Mouse (Mus musculus): ENCODE results near the gene Lgals3bp. TPM values are rescaled to one million over a fixed set of nuclear protein-coding genes. Genes with fewer than 3 reads are reported as not detected.

Gene Lgals3bp
- total and polyA plus RNA-seq, 3 experiments: 3.0 to 18.3 TPM; not detected in 1

- TF ChIP-seq POLR2AphosphoS5 (IDR thresholded peaks at IDR 0.05; ENCODE audit: borderline replicate concordance, low read depth, low read length) (no peak), USF1 (IDR thresholded peaks at IDR 0.05; ENCODE audit: low read depth, low read length) (peak; percentile 40; the same call in 1 of the 2 replicates), GATA1 (IDR thresholded peaks at IDR 0.05; ENCODE audit: low read depth, low read length) (no peak), UBTF (IDR thresholded peaks at IDR 0.05; ENCODE audit: borderline replicate concordance, insufficient read depth, low read depth, low read length) (no peak), ETS1 (IDR thresholded peaks at IDR 0.05; ENCODE audit: low read depth, low read length) (peak; percentile 23; the same call in 1 of the 2 replicates), ZKSCAN1 (IDR thresholded peaks at IDR 0.05; ENCODE audit: low read depth, low read length) (no peak), RAD21 (IDR thresholded peaks at IDR 0.05; ENCODE audit: low read depth, low read length) (no peak), CHD1 (IDR thresholded peaks at IDR 0.05; ENCODE audit: low read depth, low read length) (no peak), JUND (IDR thresholded peaks at IDR 0.05; ENCODE audit: low read depth, low read length) (no peak), BHLHE40 (IDR thresholded peaks at IDR 0.05; ENCODE audit: borderline replicate concordance, low read depth, low read length) (no peak)
Measured at GRCm38 (mm10) chr11:118418834-118419504, 17.1 kb upstream of the Lgals3bp start, which contains the start of gene Cant1 (continued).

- no peak for TF ChIP-seq BHLHE40 (IDR thresholded peaks at IDR 0.05; ENCODE audit: borderline replicate concordance, low read depth, low read length)
- TF ChIP-seq POLR2AphosphoS2 (IDR thresholded peaks at IDR 0.05; ENCODE audit: low read length): no peak
- peak; percentile 49; the same call in 1 of the 2 replicates for TF ChIP-seq MXI1 (IDR thresholded peaks at IDR 0.05; ENCODE audit: low read depth, low read length)
- Histone ChIP-seq H3K36me3 (ENCODE audit: control insufficient read depth in 1 of 2, insufficient read depth in 2 of 2, low read length in 2 of 2) (peaks cover 2 to 10% of the 10 kb centered on the region in 2 experiments; a peak in 3 of 4 replicates), H3K9ac (ENCODE audit: control insufficient read depth, low read depth, low read length, poor library complexity, severe bottlenecking) (peak overlapping the region; percentile 93), H3K4me3 (ENCODE audit: control insufficient read depth in 1 of 2, insufficient read depth in 1 of 2, low read depth in 2 of 2, low read length in 2 of 2) (peak overlapping the region; percentile 78 to 94), H3K9me3 (replicated peaks; ENCODE audit: insufficient read depth, low read length) (no peaks in the 10 kb centered on the region), H3K4me1 (ENCODE audit: control insufficient read depth in 1 of 2, insufficient read depth in 2 of 2, low read length in 2 of 2) (peaks cover 0 to 14% of the 10 kb centered on the region in 2 experiments; a peak in 2 of 4 replicates), H3K79me2 (ENCODE audit: control insufficient read depth, insufficient read depth, low read length, poor library complexity) (peaks cover 14% of the 10 kb centered on the region), H3K27ac (ENCODE audit: control insufficient read depth, low read depth, low read length) (peak overlapping the region; percentile 51), H3K27me3 (ENCODE audit: control insufficient read depth in 1 of 2, insufficient read depth in 2 of 2, low read length in 2 of 2) (no peaks in the 10 kb centered on the region)
- no peak for DNase-seq (ENCODE audit: low read depth, low spot score)
Measured at GRCm38 (mm10) chr11:118418442-118418833, 16.5 kb upstream of the Lgals3bp start.

DNA sequence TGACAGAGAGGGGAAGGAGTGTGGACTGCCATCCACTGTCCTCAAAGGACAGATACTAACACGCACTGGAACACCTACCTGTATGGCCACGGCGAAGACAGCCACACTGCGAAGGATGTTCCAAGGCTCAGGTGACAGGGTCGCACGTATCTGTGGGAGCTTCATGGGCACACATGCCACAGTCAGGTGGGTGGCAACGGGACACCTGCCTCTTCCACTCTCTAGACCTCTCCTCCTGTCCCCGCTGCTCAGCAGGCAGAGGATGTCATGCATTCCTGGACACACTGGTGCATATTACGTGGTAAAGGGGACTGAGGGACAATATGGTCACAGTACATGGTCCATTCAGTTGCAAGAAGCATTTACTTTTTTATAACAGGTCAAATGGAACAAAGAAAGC is 15.6 kb upstream of the Lgals3bp start:
- Histone ChIP-seq H3K4me3 (ENCODE audit: control insufficient read depth in 1 of 2, insufficient read depth in 1 of 2, low read depth in 2 of 2, low read length in 2 of 2) (no peak overlapping the region; a peak in 1 of 4 replicates), H3K27me3 (ENCODE audit: control insufficient read depth in 1 of 2, insufficient read depth in 2 of 2, low read length in 2 of 2) (no peaks in the 10 kb centered on the region), H3K36me3 (ENCODE audit: control insufficient read depth in 1 of 2, insufficient read depth in 2 of 2, low read length in 2 of 2) (peaks cover 2 to 10% of the 10 kb centered on the region in 2 experiments; a peak in 3 of 4 replicates), H3K9ac (ENCODE audit: control insufficient read depth, low read depth, low read length, poor library complexity, severe bottlenecking) (no peak overlapping the region; the same call in 1 of the 2 replicates), H3K4me1 (ENCODE audit: control insufficient read depth in 1 of 2, insufficient read depth in 2 of 2, low read length in 2 of 2) (peaks cover 0 to 14% of the 10 kb centered on the region in 2 experiments; a peak in 2 of 4 replicates), H3K79me2 (ENCODE audit: control insufficient read depth, insufficient read depth, low read length, poor library complexity) (peaks cover 14% of the 10 kb centered on the region), H3K27ac (ENCODE audit: control insufficient read depth, low read depth, low read length) (no peak overlapping the region), H3K9me3 (replicated peaks; ENCODE audit: insufficient read depth, low read length) (no peaks in the 10 kb centered on the region)
- DNase-seq (ENCODE audit: low read depth, low spot score): no peak
- 0 out of 4 replicates have a peak, but pooled peaks of 1 of the 2 experiments have one; percentile 27 for TF ChIP-seq POLR2A (IDR thresholded peaks at IDR 0.05; ENCODE audit: control insufficient read depth in 1 of 2, insufficient read depth in 1 of 2, low read depth in 1 of 2, low read length in 2 of 2, poor library complexity in 1 of 2)
- no peak for TF ChIP-seq USF1 (IDR thresholded peaks at IDR 0.05; ENCODE audit: low read depth, low read length)

Data from MEL (cell line).